Mouse (Mus musculus) T-helper 2 cell (primary cell): ENCODE data around the gene Myl7.
"Not testable (repeated sequence)": the region's sequence is repeated elsewhere in the genome, so short reads cannot be mapped to it uniquely, and the experiment has no call there.

Experiments
- in situ Hi-C: fragments of 300-600 bp; cut with MboI, MseI; formaldehyde crosslinking; loops from one replicate; pipeline ENCODE4 v1.15.1; 2025; ENCODE audit warnings: high pct_unique_total_duplicates

Gene Myl7

GRCm38 (mm10) chr11:5903844-5904243 is 5.3 kb upstream of the Myl7 start:
- in situ Hi-C loops, result no loop called here

- in situ Hi-C loops, result no loop called here
Observed at GRCm38 (mm10) chr11:5902390-5902789, 3.8 kb upstream of the Myl7 start.

- in situ Hi-C loops, result no loop called here
Observed at GRCm38 (mm10) chr11:5901950-5902349, 3.4 kb upstream of the Myl7 start.

- in situ Hi-C loops, result no loop called here
Observed at GRCm38 (mm10) chr11:5901320-5901719, 2.7 kb upstream of the Myl7 start.

GRCm38 (mm10) chr11:5899286-5899685 is 704 bp upstream of the Myl7 start:
- in situ Hi-C loops, result no loop called here

GRCm38 (mm10) chr11:5897839-5898238 is 743 bp downstream of the Myl7 start:
- in situ Hi-C loops, result no loop called here

- in situ Hi-C loops, result no loop called here
Observed at GRCm38 (mm10) chr11:5897230-5897629, 1.4 kb downstream of the Myl7 start.

- in situ Hi-C loops, result no loop called here
Observed at GRCm38 (mm10) chr11:5893807-5894206, 4.8 kb downstream of the Myl7 start.

- in situ Hi-C loops, result no loop called here
Observed at GRCm38 (mm10) chr11:5892810-5893368, 5.7 kb downstream of the Myl7 start.

GRCm38 (mm10) chr11:5892151-5892591 is 6.4 kb downstream of the Myl7 start:
- in situ Hi-C loops, result no loop called here

- in situ Hi-C loops, result not testable (repeated sequence)
Observed at GRCm38 (mm10) chr11:5888563-5888962, 10.0 kb downstream of the Myl7 start.

- in situ Hi-C loops, result no loop called here
Observed at GRCm38 (mm10) chr11:5887250-5887649, 11.3 kb downstream of the Myl7 start.

- in situ Hi-C loops, result no loop called here
Observed at GRCm38 (mm10) chr11:5886187-5886586, 12.4 kb downstream of the Myl7 start.

GRCm38 (mm10) chr11:5882518-5882917 is 16.1 kb downstream of the Myl7 start:
- in situ Hi-C loops, result no loop called here

- in situ Hi-C loops, result no loop called here
Observed at GRCm38 (mm10) chr11:5879905-5880304, 18.7 kb downstream of the Myl7 start.

- in situ Hi-C loops, result no loop called here
Observed at GRCm38 (mm10) chr11:5878661-5879060, 19.9 kb downstream of the Myl7 start.

GRCm38 (mm10) chr11:5877921-5878526 is 20.6 kb downstream of the Myl7 start, which contains the start of gene Pold2:
Pold2 (minus strand) TSS chr11:5878292.
- in situ Hi-C loops, result no loop called here

GRCm38 (mm10) chr11:5877421-5877820 is 21.2 kb downstream of the Myl7 start:
- in situ Hi-C loops, result no loop called here

GRCm38 (mm10) chr11:5873192-5873591 is 25.4 kb downstream of the Myl7 start:
- in situ Hi-C loops, result no loop called here

- in situ Hi-C loops, result no loop called here
Observed at GRCm38 (mm10) chr11:5872707-5873106, 25.9 kb downstream of the Myl7 start.

- in situ Hi-C loops, result no loop called here
Observed at GRCm38 (mm10) chr11:5870069-5870468, 28.5 kb downstream of the Myl7 start.

- in situ Hi-C loops, result no loop called here
Observed at GRCm38 (mm10) chr11:5869331-5869730, 29.3 kb downstream of the Myl7 start.

GRCm38 (mm10) chr11:5868324-5868723 is 30.3 kb downstream of the Myl7 start:
- in situ Hi-C loops, result no loop called here

- in situ Hi-C loops, result no loop called here
Observed at GRCm38 (mm10) chr11:5867196-5867595, 31.4 kb downstream of the Myl7 start.
